Mouse (Mus musculus) erythroid progenitor cell, adult 5-6 weeks (primary cell): ENCODE measurements around the gene Snx9. TPM values are rescaled to one million over a fixed set of nuclear protein-coding genes. Genes with fewer than 3 reads are reported as not detected.

Source experiments
- ATAC-seq: replicated peaks from 2 replicates; pipeline ENCODE4 v1.8.0; 2016; ENCODE audit warnings: moderate number of reproducible peaks, mild to moderate bottlenecking, moderate TSS enrichment, inconsistent platforms; ENCODE audit not compliant: poor library complexity, low FRiP score, severe bottlenecking
- total RNA-seq, 2 experiments: library from RNA; stranded (forward) in 1 of 2; stranded (reverse) in 1 of 2; fragments of 150-400 nt in 1 of 2; fragments of 186-747, 209-891 nt in 1 of 2; gene quantifications; 2 replicates each; pipeline versions ENCODE4 v1.2.3 to v1.2.4; 2015 to 2017; ENCODE audit warnings: low replicate concordance in 2 of 2

Snx9 gene
- total RNA-seq, 2 experiments from 2014 or later: 4.4 to 11.3 TPM

GRCm38 (mm10) chr17:5840550-5841127 is 490 bp upstream of the Snx9 start:
- no peak for ATAC-seq

- no peak for ATAC-seq
These were observed 779 bp downstream of the Snx9 start for GRCm38 (mm10) chr17:5841943-5842273.

GRCm38 (mm10) chr17:5842988-5843640 is 2.0 kb downstream of the Snx9 start:
- ATAC-seq: no peak

GRCm38 (mm10) chr17:5843641-5843990 is 2.5 kb downstream of the Snx9 start:
- no peak for ATAC-seq

DNA sequence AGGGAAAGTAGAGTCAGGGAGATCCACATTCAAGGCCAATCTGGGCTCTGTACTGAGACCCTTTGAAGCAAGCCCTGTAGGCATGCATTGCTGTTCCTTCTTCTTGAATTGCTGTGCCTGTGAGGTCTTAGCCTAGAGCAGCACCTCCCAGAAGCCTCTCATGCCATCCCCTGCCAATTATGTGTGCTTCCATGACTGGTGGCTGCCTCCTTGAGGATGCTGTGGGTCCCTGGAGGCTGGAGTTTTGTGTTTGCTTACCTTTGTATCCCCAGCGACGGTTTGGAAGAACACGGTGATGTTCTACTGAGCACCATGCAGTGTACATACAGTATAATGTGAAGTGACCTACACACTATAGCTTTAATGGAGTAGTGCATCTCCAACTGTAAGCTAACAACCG is 4.2 kb downstream of the Snx9 start:
- ATAC-seq: no peak

DNA sequence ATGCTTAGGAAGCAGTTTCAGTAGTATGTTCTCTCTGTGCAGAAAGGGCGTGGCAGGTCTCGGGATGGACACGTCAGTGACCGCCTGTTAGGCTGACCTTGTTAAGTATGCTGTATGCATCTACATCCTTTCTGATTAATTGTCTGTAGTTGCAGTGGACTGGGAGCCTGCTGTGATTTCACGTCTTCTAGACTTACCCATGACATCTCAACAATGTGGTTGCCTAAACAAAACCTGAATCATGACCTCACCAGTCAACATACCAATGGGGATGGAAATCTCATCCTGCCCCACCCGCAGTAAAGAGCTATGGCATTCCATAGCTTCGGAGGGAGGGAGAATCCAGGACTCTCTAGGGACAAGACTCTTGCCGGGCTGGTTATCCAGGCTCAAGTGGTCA is 5.0 kb downstream of the Snx9 start:
- no peak for ATAC-seq

GRCm38 (mm10) chr17:5848706-5849415 is 7.7 kb downstream of the Snx9 start:
- ATAC-seq: no peak

- no peak for ATAC-seq
These were observed 8.3 kb downstream of the Snx9 start for GRCm38 (mm10) chr17:5849421-5849910.

- ATAC-seq: no peak
These were observed 8.9 kb downstream of the Snx9 start for GRCm38 (mm10) chr17:5850031-5850430.

GRCm38 (mm10) chr17:5850476-5850875 is 9.3 kb downstream of the Snx9 start:
- no peak for ATAC-seq

DNA sequence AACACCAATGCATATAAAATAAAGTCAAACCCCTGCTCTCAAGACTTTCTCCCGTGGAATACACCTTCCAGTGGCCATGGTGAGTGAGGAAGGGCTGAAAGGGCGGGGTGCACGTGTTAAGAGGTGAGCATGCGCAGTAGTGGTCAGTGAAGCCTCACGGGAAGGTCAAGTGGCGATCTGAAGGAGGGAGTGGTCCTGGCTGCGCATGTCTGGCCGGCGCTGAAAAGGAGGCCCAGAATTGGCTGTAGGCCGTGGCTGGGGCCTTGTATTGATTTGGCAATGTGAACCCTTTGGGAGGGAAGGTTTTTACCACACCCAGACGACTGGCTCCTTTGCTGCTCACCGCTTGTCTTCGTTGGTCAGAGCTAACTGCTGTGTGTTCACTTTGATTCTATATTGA is 12.8 kb downstream of the Snx9 start:
- ATAC-seq: no peak

DNA sequence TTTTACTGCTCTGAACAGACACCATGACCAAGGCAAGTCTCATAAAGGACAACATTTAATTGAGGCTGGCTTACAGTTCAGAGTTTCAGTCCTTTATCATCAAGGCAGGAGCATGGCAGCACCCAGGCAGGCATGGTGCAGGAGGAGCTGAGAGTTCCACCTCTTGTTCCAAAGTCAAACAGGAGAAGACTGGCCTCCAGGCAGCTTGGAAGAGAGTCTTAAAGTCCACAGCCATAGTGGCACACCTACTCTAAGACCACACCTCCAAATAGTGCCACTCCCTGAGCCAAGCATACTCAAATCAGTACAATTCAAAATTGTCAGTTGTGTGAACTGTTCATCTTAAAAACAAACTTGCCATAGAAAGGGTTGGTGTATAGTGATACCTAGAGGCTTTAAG is 14.4 kb downstream of the Snx9 start:
- ATAC-seq: no peak

- ATAC-seq: no peak
These were observed 15.3 kb downstream of the Snx9 start for GRCm38 (mm10) chr17:5856426-5856825.

GRCm38 (mm10) chr17:5857206-5857605 is 16.1 kb downstream of the Snx9 start:
- no peak for ATAC-seq

DNA sequence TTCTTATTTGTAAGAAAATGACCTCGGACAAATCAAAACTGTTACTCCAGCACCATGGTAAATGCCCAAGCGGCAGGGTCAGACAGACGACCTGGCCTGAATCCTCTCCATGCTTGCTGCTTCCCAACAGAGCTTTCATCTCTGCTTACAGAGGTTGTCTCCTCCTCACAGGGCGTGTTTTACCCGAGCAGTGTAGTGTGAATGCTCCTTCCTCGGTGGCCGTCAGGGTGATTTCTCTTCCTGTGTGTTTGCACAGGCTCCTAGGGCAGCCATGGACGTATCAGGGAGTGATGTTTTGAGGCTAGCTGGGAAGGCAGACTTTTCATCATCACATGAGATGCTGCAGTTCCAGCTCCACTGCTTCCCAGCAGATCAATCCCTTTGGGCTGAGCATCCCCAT is 17.1 kb downstream of the Snx9 start:
- no peak for ATAC-seq

DNA sequence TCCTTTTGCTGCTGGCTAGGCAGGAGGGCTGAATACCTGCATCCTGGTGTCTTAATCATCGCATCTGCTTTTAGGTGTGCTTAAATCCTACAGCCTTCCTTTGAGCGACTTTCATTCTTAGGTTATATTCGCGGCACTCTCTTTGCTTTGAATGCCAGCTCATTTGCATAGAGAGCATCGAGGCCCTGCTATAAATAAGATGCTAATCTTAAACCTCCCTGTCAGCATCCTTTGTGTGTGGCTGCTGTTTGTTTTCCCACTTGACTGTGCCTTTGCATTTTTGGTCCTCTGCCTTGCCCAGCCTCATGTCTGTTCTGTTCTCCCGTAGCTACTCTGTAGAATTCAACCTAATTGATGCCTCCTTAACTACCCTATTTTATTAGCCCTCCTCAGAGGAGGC is 21.2 kb downstream of the Snx9 start:
- no peak for ATAC-seq

GRCm38 (mm10) chr17:5862869-5863268 is 21.7 kb downstream of the Snx9 start:
- ATAC-seq: no peak

DNA sequence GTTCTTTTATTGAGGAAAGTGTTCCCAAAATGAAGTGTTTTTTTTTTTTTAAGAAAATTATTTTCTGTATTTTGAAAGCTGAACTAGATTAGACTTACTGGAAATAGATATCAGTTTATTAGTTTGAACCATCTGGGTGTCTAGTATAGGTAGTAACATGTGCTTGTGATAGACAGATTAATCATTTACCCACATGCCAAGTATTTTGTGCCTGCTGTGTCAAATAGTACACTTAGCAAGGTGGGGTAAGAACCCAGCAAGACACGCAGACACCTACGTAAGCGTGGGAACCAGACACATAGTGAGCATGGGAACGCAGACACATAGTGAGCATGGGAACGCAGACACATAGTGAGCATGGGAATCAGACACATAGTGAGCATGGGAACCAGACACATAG is 22.6 kb downstream of the Snx9 start:
- ATAC-seq: no peak

DNA sequence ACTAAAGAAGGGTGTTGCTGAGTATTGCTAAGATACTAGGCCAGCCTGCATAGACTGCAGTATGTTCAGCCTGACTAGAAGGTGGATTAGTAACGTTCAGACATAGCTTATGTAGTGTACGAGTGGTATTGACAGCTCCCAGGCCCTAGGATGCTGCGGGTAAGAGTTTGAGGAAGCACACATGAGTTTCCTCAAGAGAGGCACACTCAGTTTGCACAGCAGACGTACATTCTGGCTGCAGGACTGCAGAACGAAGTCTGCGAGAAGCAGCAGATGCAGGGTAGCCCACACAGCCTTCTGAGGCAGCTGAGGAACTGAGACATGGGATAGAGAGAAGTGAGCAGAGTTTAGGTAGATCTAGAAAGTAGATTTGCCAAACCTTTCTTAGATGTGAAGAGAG is 26.3 kb downstream of the Snx9 start:
- ATAC-seq: no peak

DNA sequence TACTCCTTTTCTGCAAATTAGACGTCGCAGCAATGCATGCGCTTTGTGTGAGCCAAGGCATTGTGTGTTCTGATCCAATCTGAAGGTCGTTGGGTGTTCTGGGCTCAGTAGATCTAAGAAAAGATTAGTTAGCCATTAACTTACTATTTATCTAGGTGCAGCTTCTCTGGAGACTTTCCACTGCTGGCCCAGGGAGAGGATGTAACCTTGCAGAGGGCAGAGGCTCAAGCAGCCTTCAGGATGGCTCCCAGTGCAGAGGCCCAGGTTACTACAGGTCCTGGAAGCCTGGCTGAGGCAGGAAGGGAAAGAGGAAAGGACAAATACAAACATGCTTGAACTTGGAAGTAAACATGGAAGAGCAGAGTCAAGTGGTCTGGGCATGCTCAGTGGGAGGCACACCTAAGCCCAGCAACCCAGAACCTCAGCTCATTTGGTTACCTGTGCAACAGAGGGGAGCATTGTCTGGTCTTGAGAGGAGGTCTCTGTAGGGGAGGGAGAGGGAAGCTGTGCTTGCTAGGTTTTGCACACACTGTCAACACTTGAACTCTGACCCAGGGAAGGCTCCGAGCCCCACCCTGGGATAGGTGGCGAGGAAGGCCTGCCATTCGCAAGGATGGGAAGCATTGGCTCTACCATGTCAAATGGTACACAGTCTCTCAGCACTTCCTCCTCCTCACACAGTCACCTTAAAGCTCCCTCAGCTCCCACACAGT is 27.3 kb downstream of the Snx9 start:
- no peak for ATAC-seq

GRCm38 (mm10) chr17:5869461-5869860 is 28.3 kb downstream of the Snx9 start:
- no peak for ATAC-seq
